Mouse (Mus musculus): ENCODE measurements around the gene Mfsd11. TPM values are rescaled to one million over a fixed set of nuclear protein-coding genes. Genes with fewer than 3 reads are reported as not detected.

Gene Mfsd11
- total RNA-seq, 2 experiments from 2014 or later = 22.3 to 27.2 TPM

DNA sequence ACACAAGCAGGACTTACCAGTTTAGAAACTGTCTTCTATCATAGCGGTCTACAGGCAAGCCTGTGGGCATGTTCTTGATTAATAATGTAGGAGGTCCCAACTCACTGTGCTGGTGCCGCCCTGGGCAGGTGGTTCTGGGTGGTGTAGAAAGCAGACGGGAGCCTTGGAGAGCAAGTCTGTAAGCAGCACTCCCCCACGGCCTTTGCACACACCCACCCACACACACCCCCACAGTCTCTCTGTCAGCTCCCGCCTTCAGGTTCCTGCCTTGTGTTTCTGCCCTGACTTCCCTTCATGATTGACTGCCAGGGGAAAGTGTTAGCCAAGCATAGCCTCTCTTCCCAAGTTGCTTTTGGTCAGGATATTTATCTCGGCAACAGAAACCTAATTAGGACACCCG, 65.1 kb downstream of the Mfsd11 start:
- intact Hi-C loops (cut with DNase I; ENCODE audit: low total_unique reads) = loop anchor here (5.0 to 10.0 kb wide), 2 partner anchors 125 to 257 kb away; no protein-coding TSS in a partner anchor
- no peak for DNase-seq

DNA sequence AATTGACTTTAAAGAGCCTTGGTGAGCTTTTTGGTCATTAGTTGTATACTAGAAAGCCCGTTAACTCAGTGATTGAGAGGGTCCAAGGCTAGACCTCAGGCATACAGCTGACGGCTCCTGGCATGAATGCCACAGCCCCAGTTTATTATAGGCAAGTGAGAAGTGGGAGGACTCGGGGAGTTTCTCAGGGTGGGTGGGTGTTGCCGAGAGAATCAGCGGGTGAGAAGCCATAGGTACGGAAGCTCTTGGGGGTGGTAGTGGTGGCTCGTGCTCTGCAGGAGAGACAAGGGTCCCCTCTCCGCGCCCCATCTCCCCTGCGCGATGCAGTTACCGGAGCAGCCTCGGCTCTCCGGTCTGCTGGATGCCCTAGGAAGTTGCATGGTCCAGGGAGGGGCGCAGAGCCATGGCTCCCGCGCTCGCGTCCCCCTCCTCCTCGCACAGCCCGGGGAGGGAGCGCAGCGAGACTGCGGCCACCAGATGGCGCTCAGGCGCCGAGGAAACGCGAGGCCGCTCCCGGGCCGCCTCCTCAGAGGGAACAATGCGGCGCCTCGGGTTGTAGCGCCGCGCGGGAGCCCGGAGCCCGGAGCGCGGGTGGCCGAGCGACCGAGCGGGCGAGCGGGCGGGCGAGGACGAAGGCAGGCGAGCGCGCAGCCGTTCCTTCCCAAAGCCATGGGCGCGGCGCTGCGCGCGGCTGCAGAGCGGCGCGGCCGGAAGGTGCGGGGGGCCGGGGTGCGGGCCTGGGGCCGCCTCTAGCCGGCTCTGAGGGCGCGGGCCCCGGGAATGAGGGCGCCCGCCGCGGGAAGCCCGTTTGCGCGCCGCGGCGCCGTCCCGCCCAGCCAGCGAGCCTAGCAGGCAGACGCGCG, 66.3 kb downstream of the Mfsd11 start, which contains the start of gene Mgat5b:
Mgat5b (plus strand) TSS at position 541 of the 863 bp plus-strand sequence.
- DNase-seq = peak; percentile 81
- intact Hi-C loops (cut with DNase I; ENCODE audit: low total_unique reads) = loop anchor here (1.0 to 10.0 kb wide), 4 partner anchors 76 to 256 kb away; no protein-coding TSS in a partner anchor

DNA sequence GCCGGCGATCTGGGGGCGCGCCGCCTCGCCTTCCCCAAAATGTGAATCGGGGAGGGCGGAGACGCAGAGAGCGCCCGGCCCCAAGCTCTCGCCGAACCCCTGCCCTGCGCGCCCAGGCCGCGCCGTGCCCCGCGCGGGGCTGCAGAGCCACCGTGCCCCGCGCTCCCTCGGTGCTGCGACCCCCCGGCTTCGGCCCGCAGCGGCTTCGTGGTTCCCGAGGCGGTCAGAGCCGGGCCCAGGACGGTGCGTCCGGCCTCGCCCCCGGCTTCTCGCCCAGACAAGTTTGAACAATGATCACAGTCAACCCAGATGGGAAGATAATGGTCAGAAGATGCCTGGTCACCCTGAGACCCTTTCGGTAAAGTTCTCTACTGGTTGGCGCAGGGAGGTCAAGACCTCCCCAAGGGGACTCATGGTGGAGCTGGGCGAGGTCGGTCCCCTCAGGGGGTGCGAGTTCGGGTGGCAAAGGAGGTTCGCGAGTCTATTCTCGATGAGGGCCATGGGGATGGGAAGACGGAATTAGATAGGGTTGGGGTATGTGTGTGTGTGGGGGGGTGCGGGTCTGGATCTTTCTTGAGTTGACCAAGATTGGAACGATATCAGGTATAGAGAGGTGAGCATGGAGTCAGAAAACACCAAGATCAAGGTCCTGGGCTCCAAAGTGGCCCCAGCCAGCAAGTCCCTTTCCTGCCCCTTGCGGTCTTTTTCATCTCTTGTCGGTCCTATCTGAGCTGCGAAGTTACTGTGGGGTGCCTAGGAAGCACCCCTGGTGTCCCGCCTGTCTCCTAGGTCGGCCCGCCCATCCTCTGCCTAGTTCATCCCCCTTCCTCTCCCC, 67.2 kb downstream of the Mfsd11 start:
- intact Hi-C loops (cut with DNase I; ENCODE audit: low total_unique reads) = loop anchor here (1.0 to 10.0 kb wide), 4 partner anchors 75 to 255 kb away; no protein-coding TSS in a partner anchor
- no peak for DNase-seq

DNA sequence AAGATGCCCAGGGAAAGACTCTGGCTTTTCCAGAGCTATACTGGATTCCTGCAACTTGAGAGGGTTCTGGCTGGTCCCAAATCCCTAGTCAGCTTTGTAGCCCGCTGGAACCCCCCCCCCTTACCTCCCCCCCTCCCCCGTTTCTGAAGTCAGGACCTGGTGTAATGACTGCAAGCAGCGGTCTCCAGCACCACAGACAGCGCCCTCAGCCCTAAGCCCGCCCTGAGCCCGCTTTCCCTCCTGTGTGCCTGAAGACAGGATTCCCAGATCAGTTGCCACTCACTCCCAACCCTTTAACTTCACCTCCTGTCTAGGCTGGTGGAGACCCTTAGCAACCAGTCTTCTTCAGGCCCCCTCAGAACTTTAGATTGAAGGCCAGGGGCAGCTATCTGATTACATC, 68.5 kb downstream of the Mfsd11 start:
- DNase-seq = no peak
- intact Hi-C loops (cut with DNase I; ENCODE audit: low total_unique reads) = no loop called here

DNA sequence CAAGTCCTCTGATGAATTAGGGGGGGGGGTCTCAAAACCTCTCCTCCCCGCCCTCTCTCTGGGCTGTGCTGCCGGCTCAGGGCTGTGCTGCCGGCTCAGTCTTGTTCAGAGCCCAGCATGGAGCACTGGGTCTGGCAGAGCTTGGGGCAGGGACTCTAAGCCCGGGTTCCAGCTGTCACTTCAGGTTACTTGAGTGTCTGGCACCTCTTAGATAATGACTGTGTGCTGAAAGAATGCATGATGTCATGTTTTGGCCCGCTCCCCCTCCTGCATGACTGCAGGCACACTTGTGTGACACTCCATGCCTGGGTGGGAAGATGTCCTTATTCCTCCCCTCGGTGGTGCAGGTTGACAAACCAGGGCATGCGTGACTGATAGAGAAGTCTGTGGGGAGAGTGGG, 69.8 kb downstream of the Mfsd11 start:
- DNase-seq = peak; percentile 37
- intact Hi-C loops (cut with DNase I; ENCODE audit: low total_unique reads) = no loop called here

Other genes starting within 250 kb of the Mfsd11 start
- 1 to 10 TPM; 5.9 to 9.0 TPM for gene Rhbdf2, start 225.4 kb upstream of the Mfsd11 start, total RNA-seq (2021)
- gene Prcd, start 198.9 kb upstream of the Mfsd11 start, total RNA-seq (2021) = under 1 TPM; 0.49 to 0.84 TPM
- gene Cygb, start 198.1 kb upstream of the Mfsd11 start, total RNA-seq (2021) = 10 to 100 TPM; 16.8 to 22.8 TPM
- gene St6galnac1, start 76.9 kb upstream of the Mfsd11 start, total RNA-seq (2021) = not detected
- 10 to 100 TPM; 23.1 to 29.6 TPM for gene Mxra7, start 24.4 kb upstream of the Mfsd11 start, total RNA-seq (2021)
- 10 to 100 TPM; 24.1 to 24.7 TPM for gene Mettl23, start 9.2 kb upstream of the Mfsd11 start, total RNA-seq (2021)
- gene Jmjd6, start 9.0 kb upstream of the Mfsd11 start, total RNA-seq (2021) = 10 to 100 TPM; 19.5 to 21.4 TPM
- gene Srsf2, start 654 bp downstream of the Mfsd11 start, total RNA-seq (2021) = 10 to 100 TPM; 73.0 to 80.9 TPM
- gene Mgat5b, start 66.4 kb downstream of the Mfsd11 start, total RNA-seq (2021) = under 1 TPM; 0.08 to 0.47 TPM

All from gastrocnemius, postnatal 14 days (tissue).